12 mouse cellular contexts compared by ENCODE assay signal in genomic region chr8:103413589-103414575, GRCm38 (mm10).
DNase-seq lines count a peak whose midpoint lies in the region; ATAC-seq and TF ChIP-seq lines count a peak whose summit lies in the region.
"Had no signal": no experiment of that assay in that cellular context is flagged by ENCODE, and none has a peak within 500 bp of the region (broad histone marks: within the 10 kb centered on the region; RNA-seq: fewer than 3 reads in every experiment).

No protein-coding gene starts in this region.

- no peak for TF ChIP-seq CTCF in liver, adult 2 months (IDR thresholded peaks at IDR 0.05; ENCODE audit: low read depth, low read length)

- H3K4me1 ChIP-seq in liver, adult 2 months (ENCODE audit: control insufficient read depth, insufficient read depth, low read length), result peaks cover 10% of the 10 kb centered on the region
- no peaks in the 10 kb centered on the region; the same call in 1 of the 2 replicates for H3K4me1 ChIP-seq in liver, embryonic 11.5 days (replicated peaks; ENCODE audit: control insufficient read depth, insufficient read depth, low read length)
- no peaks in the 10 kb centered on the region; the same call in 1 of the 2 replicates for H3K4me1 ChIP-seq in embryonic facial prominence, embryonic 11.5 days (ENCODE audit: control insufficient read depth, insufficient read depth, low read length)
- peaks cover 8% of the 10 kb centered on the region; the same call in 1 of the 2 replicates for H3K4me1 ChIP-seq in kidney, embryonic 14.5 days (ENCODE audit: control insufficient read depth, insufficient read depth, low read length)
- H3K4me1 ChIP-seq: heart, embryonic 15.5 days had no signal

- H3K79me2 ChIP-seq in liver, adult 2 months (ENCODE audit: control insufficient read depth, insufficient read depth, low read length), result no peaks in the 10 kb centered on the region

- no peak for TF ChIP-seq POLR2A in liver, adult 2 months (IDR thresholded peaks at IDR 0.05; ENCODE audit: extremely low read depth, insufficient read depth, low read length)

- peak; percentile 92 for DNase-seq in liver, adult 2 months (ENCODE audit: extremely low read depth, low read depth, low spot score)
- no peak for DNase-seq in liver, embryonic 11.5 days (ENCODE audit: low spot score)
- DNase-seq in embryonic facial prominence, embryonic 11.5 days (ENCODE audit: low spot score), result peak; percentile 39
- peak; percentile 14 for DNase-seq in lung, postnatal 14 days
- no peak for DNase-seq in thymus, postnatal 36 days
- no peak for DNase-seq in B cell, adult 2 months
- DNase-seq: cerebellum, postnatal 36 days; thymus, postnatal 4 days had no signal

- H3K36me3 ChIP-seq in liver, adult 2 months (ENCODE audit: control insufficient read depth, insufficient read depth, low read length), result no peaks in the 10 kb centered on the region
- H3K36me3 ChIP-seq in liver, embryonic 11.5 days (ENCODE audit: control insufficient read depth, insufficient read depth, low read length), result no peaks in the 10 kb centered on the region
- H3K36me3 ChIP-seq in embryonic facial prominence, embryonic 11.5 days (replicated peaks; ENCODE audit: control insufficient read depth, insufficient read depth, low read depth, low read length), result no peaks in the 10 kb centered on the region
- no peaks in the 10 kb centered on the region for H3K36me3 ChIP-seq in kidney, embryonic 14.5 days (ENCODE audit: control insufficient read depth, insufficient read depth, low read length)
- H3K36me3 ChIP-seq: heart, embryonic 15.5 days had no signal

- no peak overlapping the region for H3K9ac ChIP-seq in liver, adult 2 months (ENCODE audit: low read depth, low read length)
- H3K9ac ChIP-seq in liver, embryonic 11.5 days (ENCODE audit: low read depth, low read length), result no peak overlapping the region
- no peak overlapping the region for H3K9ac ChIP-seq in embryonic facial prominence, embryonic 11.5 days (replicated peaks; ENCODE audit: low read length)
- H3K9ac ChIP-seq in kidney, embryonic 14.5 days (ENCODE audit: low read depth, low read length), result no peak overlapping the region
- H3K9ac ChIP-seq: heart, embryonic 15.5 days; liver, embryonic 14.5 days had no signal

- H3K9me3 ChIP-seq in liver, embryonic 11.5 days (ENCODE audit: control insufficient read depth, low read length), result no peaks in the 10 kb centered on the region
- no peaks in the 10 kb centered on the region for H3K9me3 ChIP-seq in embryonic facial prominence, embryonic 11.5 days (replicated peaks; ENCODE audit: control insufficient read depth, low read length)
- H3K9me3 ChIP-seq in kidney, embryonic 14.5 days (ENCODE audit: control insufficient read depth, low read length), result no peaks in the 10 kb centered on the region
- H3K9me3 ChIP-seq: heart, embryonic 15.5 days had no signal

- no peak overlapping the region for H3K4me3 ChIP-seq in liver, adult 2 months (ENCODE audit: insufficient read depth, low read depth, low read length)
- H3K4me3 ChIP-seq in liver, embryonic 11.5 days (ENCODE audit: low read depth, low read length), result no peak overlapping the region
- no peak overlapping the region for H3K4me3 ChIP-seq in embryonic facial prominence, embryonic 11.5 days (ENCODE audit: low read depth, low read length)
- no peak overlapping the region for H3K4me3 ChIP-seq in kidney, embryonic 14.5 days (ENCODE audit: low read length)
- H3K4me3 ChIP-seq: heart, embryonic 15.5 days had no signal

- H3K27ac ChIP-seq in liver, adult 2 months (replicated peaks; ENCODE audit: insufficient read depth, low read depth, low read length), result 0 out of 2 replicates have a peak overlapping the region, but pooled peaks have one; percentile 24
- no peak overlapping the region for H3K27ac ChIP-seq in liver, embryonic 11.5 days (ENCODE audit: low read depth, low read length)
- H3K27ac ChIP-seq in embryonic facial prominence, embryonic 11.5 days (replicated peaks; ENCODE audit: low read depth, low read length), result no peak overlapping the region
- peak overlapping the region; percentile 25; the same call in 1 of the 2 replicates for H3K27ac ChIP-seq in kidney, embryonic 14.5 days (ENCODE audit: low read depth, low read length)
- H3K27ac ChIP-seq: heart, embryonic 15.5 days; liver, embryonic 14.5 days had no signal

- 39% methylated on average over 11 of the region's 11 CpGs for WGBS in liver, adult 2 months
- WGBS in liver, embryonic 11.5 days, result 51% methylated on average over 11 of the region's 11 CpGs
- WGBS in embryonic facial prominence, embryonic 11.5 days, result 61% methylated on average over 11 of the region's 11 CpGs
- WGBS in kidney, embryonic 14.5 days, result 51% methylated on average over 11 of the region's 11 CpGs

- H3K4me2 ChIP-seq in liver, embryonic 11.5 days, result no peak overlapping the region
- no peak overlapping the region for H3K4me2 ChIP-seq in embryonic facial prominence, embryonic 11.5 days (ENCODE audit: low read depth, low read length)
- H3K4me2 ChIP-seq in kidney, embryonic 14.5 days (replicated peaks; ENCODE audit: low read depth, low read length), result no peak overlapping the region
- H3K4me2 ChIP-seq: heart, embryonic 15.5 days had no signal

- ATAC-seq in liver, embryonic 11.5 days (replicated peaks; ENCODE audit: low FRiP score), result no peak
- ATAC-seq in embryonic facial prominence, embryonic 11.5 days (replicated peaks; ENCODE audit: insufficient number of reproducible peaks, low FRiP score, low TSS enrichment, low read depth), result no peak
- ATAC-seq in kidney, embryonic 14.5 days (ENCODE audit: low FRiP score, low TSS enrichment), result no peak
- ATAC-seq in monocyte, adult 5-6 weeks (replicated peaks; ENCODE audit: insufficient number of reproducible peaks, low FRiP score, low TSS enrichment, poor library complexity, severe bottlenecking), result no peak

- no peaks in the 10 kb centered on the region for H3K27me3 ChIP-seq in liver, adult 2 months (ENCODE audit: control insufficient read depth, insufficient read depth, low read length)
- no peaks in the 10 kb centered on the region for H3K27me3 ChIP-seq in liver, embryonic 11.5 days (replicated peaks; ENCODE audit: control insufficient read depth, insufficient read depth, low read length)
- no peaks in the 10 kb centered on the region for H3K27me3 ChIP-seq in embryonic facial prominence, embryonic 11.5 days (ENCODE audit: control insufficient read depth, insufficient read depth, low read length)
- H3K27me3 ChIP-seq in kidney, embryonic 14.5 days (ENCODE audit: control insufficient read depth, insufficient read depth, low read length), result no peaks in the 10 kb centered on the region
- H3K27me3 ChIP-seq: heart, embryonic 15.5 days had no signal

Comparison
In these comparisons a context has a peak if more than half of its experiments do, and no peak if none do; other contexts are left out.
1. DNase-seq: peak in liver, adult 2 months (single experiment), embryonic facial prominence, embryonic 11.5 days (single experiment) and lung, postnatal 14 days (single experiment); none in liver, embryonic 11.5 days (single experiment), thymus, postnatal 36 days (0 of 2) and B cell, adult 2 months (0 of 2).
2. H3K27ac ChIP-seq: peak in liver, adult 2 months (single experiment) and kidney, embryonic 14.5 days (single experiment); none in liver, embryonic 11.5 days (single experiment) and embryonic facial prominence, embryonic 11.5 days (single experiment).